Mouse (Mus musculus): Measurements from ENCODE around the gene Rps8.
"Not testable (repeated sequence)": the region's sequence is repeated elsewhere in the genome, so short reads cannot be mapped to it uniquely, and the experiment has no call there.

Rps8 gene

GRCm38 (mm10) chr4:117155792-117156355 lies at the start of gene Rps8:
Gene Rps8, minus strand, starts transcription at chr4:117156243.
- peak; percentile 91 for DNase-seq

- DNase-seq: no peak
These were observed 46.9 kb upstream of the Rps8 start for GRCm38 (mm10) chr4:117202992-117203354.

DNA sequence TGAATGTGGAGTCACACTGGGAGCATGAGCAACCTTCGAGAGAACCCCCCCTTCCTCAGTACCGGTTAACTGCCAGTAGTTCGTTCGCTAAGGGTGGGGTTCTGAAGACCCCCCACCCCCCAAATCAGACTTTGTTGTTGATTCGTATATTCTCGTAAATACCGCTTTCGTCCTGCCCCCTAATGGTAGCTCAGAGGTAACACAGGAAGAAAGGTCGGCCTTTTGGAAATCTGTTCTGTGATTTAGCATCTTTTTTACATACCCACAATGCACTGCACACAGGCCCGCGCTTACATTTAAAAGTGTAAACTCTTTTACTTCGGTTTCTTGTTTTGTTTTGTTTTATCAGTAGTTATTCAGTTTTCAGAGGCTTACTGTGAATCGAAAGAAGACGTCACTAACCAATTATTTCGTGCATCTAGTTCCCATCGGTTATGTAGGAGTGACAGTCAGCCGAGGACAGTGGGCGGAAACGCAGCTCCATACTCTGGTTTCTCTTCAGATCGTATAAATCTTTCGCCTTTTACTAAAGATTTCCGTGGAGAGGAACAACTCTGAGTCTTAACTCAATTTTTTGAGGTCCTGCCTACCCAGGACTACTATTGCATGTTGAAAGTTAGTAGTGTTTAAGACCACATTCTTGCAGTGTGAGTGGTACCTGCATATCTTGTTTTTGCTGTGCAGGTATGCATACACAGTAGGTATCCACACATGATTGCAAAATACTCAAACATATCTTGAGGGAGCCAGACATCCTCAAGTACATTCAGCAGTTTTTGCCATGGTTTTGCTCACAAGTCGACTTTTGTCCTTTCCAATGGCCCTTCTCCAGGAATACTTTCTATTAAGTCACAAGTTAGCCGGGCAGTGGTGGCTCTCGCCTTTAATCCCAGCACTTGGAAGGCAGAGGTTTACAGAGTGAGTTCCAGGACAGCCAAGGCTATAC lies 46.3 kb upstream of the Rps8 start:
- DNase-seq: peak; percentile 18

- DNase-seq: no peak
These were observed 35.8 kb upstream of the Rps8 start for GRCm38 (mm10) chr4:117191804-117192203.

DNA sequence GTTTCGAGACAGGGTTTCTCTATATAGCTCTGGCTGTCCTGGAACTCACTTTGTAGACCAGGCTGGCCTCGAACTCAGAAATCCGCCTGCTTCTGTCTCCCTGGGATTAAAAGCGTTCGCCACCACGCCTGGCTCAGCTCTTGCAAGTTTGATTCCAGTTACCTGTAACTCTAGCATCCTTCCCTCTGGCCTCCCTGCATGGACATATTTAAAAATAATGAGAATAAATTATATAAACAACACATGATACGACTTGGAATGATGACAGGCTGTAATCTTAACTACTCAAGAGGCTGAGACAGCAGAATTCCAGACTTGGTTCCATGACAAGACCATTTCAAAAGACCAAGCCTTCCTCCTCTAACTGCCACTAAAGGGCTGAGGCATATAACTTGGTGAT lies 34.6 kb upstream of the Rps8 start:
- DNase-seq: no peak

DNA sequence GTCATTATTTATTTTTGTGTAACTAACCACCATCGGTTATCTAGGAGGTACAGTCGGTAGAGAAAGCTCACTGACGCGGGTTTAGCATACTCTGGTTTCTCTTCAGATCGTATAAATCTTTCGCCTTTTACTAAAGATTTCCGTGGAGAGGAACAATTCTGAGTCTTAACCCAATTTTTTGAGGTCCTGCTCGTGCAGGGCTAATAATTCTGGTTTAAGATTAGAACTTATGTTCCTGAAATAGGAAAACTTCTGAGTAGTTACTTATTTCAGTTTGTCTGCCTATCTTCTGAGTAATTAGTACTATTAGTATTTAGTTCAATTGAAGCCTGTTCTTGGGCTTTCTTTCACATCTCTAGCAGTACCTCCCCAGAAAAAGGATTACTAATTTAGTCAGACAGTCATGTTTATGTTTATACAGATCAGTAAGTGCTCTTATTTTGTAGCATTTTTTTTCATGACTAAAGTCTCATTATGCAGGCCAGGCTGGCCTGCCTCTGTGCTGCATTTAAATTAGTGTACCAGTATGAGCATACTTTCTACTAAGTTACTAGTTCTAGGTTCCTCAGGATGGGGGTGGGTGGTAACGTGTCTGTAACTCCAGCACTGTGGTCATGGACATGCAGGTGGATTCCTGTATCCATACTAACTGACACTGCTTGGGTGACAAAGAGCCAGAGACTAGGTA lies 34.0 kb upstream of the Rps8 start:
- DNase-seq: peak; percentile 8

DNA sequence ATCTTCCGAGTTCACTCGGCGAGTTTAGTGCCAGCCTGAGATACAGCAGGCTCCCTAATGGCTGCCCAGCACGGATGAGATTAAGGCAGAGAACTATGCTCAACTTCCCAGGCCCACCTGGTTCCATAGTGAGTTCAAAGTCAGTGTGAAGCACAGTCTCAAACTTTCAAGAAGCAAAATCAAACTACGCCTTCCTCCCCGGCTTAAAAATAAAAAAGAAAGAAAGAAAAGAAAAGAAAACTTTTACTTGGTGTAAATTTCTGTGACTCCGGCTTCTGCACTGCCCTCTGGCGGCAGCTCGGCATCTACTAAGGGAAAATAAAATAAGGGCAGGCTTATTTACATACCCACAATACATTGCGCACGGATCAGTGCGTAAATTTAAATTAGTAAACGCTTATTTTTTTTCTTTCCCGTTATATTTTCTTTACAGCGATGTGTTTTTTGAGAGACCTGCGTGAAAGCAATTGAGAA lies 33.4 kb upstream of the Rps8 start:
- peak; percentile 78 for DNase-seq

DNA sequence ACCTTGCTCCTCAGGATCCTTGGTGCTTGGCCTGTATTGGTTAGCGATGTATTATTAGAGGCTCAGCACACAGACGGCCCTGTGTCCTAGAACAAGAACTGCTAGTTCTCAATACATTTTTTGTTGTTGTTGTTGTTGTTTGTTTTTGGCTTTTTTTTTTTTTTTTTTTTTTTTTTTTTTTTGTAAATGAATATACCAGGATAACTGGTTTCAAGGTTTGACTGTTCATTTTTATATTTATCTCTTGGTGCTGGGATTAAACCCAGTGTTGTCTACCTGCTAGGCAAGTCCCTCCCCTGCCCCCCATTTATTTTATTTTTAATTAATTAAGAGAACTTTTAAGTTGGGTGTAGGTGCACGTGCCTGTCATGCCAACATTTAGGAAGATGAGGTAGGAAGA lies 32.9 kb upstream of the Rps8 start:
- DNase-seq: no peak

DNA sequence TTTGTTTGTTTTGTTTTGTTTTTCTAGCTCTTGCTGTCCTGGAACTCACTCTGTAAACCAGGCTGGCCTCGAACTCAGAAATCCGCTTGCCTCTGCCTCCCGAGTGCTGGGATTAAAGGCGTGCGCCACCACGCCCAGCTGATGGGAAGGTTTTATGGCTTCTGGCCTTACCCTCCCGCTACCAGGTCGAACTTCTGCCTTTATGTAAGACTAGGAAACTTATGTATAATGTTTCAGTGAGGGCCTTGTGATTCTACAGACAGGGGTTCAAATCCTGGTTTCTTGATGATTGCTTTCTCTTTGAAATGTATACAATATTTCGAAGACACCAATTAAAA lies 26.7 kb upstream of the Rps8 start:
- not testable (repeated sequence) for DNase-seq

DNA sequence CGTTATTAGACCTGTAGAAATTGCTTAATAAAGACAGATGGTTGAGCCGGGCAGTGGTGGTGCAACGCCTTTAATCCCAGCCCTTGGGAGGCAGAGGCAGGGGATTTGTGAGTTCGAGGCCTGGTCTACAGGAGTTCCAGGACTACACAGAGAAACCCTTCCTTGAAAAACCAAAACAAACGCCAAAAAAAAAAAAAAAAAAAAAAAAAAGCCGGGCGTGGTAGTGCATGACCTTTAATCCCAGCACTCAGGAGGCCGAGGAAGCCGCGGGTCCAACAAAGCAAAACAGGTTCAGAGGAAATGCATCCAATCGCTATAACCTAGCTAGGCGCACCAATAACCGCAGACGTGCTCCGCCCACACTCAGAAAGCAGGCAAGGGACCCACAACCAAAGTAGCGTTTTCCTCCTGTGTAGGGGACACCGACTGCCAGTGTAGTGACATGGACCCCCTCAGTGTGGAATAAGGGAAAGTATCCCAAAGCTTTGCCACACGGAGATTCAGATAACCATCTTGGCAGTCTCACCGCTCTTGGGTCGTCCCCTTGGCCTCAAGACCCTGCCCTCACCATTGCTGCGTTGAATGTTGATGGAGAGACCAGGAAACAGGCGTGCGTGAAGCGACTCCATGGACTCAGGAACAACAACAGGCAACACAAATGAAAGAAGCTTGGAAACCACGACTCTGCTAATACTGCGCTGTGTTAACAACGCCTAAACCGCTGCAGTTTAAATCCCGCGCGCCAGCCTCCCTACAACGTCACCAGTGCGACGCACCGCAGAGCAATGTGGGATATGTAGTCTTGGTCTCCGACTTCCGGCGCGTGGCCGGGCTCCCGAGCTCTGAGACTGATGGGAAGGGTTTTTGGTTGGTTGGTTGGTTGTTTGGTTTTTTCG lies 26.1 kb upstream of the Rps8 start, which contains the start of gene Kif2c:
Gene Kif2c (minus strand): TSS at position 777 of the 896 bp plus-strand sequence.
- peak; percentile 90 for DNase-seq

- DNase-seq: no peak
These were observed 13.9 kb upstream of the Rps8 start for GRCm38 (mm10) chr4:117169936-117170335.

DNA sequence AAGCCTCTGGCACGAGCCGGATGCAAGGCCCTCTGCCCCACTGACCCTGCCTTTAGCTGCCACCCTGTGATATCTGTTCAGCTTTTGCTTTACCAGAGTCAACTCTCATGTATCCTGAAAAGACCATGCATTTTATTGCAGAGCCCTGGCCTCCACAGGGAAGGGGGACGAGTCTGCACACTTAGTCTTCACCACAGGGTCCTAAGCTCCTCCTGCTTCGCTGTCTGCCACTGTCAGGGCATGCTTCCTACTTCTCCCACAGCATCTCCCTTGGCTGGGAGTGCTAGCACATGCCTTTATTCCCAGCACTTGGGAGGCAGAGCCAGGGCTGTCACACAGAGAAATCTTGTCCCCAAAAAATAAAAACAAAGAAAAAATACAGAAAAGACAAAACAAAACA lies 5.1 kb upstream of the Rps8 start:
- DNase-seq: no peak

- no peak for DNase-seq
These were observed 3.6 kb upstream of the Rps8 start for GRCm38 (mm10) chr4:117159666-117160065.

GRCm38 (mm10) chr4:117156372-117156771 lies 329 bp upstream of the Rps8 start:
- DNase-seq: no peak

- DNase-seq: peak; percentile 23
These were observed 837 bp downstream of the Rps8 start for GRCm38 (mm10) chr4:117155020-117155791.

DNA sequence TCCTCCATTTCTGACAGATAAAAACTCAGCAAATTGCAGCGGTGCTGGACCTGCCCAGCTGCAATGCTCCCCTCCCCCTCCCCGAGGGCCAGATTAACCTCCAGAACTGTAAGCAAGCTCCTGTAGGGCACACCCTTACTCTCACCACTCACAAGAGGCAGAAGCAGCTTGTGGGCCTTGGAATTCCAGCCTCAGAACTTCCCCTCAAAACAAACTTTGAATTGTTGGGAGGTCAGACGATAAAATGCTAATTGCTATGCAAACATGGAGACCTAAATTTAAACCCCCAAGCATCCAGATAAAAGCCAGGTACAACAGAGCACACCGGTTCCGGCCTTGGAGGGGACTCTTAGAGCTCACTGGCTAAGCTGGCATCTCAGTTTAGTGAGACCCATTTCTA lies 3.3 kb downstream of the Rps8 start:
- no peak for DNase-seq

GRCm38 (mm10) chr4:117151416-117151815 lies 4.6 kb downstream of the Rps8 start:
- DNase-seq: no peak

- no peak for DNase-seq
These were observed 5.8 kb downstream of the Rps8 start for GRCm38 (mm10) chr4:117150212-117150733.

DNA sequence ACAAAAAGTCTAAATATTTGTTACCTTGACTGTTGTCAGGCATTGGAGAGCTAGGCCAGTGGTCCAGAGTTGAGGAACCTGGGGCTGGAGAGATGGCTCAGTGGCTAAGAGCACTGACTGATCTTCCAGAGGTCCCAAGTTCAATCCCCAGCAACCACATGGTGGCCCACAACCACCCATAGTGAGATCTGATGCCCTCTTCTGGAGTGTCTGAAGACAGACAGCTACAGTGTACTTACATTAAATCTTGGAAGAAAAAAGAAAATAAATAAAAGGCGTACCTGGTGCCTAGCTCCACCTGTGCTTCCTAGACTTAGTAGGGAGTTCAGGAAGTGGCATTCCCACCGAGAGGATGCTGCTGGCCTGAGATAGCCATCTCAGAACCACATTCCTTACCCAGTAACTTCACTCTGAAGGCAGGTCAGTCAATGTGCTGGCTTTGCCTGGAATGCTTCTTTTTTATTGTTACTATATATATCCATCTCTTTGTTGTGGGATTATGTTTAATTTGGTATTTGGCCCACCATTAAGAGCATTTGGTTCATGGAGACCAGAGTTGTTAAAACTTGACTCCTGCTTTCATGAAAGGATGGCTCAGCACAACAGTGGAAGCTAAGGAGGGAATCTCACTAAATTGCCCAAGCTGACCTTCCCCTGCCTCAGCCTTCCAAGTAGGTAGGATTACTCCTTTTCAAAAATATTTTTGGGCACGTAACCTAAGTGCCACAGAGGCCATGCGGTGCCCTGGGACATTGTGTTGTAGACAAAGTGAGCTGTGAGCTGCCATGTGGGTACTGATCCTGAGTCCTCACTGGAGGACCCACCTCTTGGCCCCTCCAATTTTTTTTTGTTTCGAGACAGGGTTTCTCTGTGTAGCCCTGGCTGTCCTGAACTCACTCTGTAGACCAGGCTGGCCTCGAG lies 6.5 kb downstream of the Rps8 start:
- DNase-seq: no peak

DNA sequence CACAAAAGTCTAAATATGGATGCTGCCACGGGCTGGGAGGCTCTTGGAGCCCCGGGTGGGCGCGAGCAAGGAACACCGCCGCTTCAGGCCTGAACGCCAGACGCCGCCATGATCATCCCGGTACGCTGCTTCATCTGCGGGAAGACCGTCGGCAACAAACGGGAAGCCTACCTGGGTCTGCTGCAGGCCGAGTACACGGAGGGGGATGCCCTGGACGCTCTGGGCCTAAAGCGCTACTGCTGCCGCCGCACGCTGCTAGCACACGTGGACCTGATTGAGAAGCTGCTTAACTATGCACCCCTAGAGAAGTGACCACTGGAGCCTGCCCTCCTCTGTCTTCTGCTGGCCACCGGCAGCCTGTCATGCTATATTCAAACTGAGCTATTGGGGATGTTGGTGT lies 7.2 kb downstream of the Rps8 start:
- DNase-seq: no peak

All from right cerebral cortex, adult 18-20 months (tissue).